Mouse (Mus musculus): ENCODE data around the gene Zfp410.

Zfp410 gene

DNA sequence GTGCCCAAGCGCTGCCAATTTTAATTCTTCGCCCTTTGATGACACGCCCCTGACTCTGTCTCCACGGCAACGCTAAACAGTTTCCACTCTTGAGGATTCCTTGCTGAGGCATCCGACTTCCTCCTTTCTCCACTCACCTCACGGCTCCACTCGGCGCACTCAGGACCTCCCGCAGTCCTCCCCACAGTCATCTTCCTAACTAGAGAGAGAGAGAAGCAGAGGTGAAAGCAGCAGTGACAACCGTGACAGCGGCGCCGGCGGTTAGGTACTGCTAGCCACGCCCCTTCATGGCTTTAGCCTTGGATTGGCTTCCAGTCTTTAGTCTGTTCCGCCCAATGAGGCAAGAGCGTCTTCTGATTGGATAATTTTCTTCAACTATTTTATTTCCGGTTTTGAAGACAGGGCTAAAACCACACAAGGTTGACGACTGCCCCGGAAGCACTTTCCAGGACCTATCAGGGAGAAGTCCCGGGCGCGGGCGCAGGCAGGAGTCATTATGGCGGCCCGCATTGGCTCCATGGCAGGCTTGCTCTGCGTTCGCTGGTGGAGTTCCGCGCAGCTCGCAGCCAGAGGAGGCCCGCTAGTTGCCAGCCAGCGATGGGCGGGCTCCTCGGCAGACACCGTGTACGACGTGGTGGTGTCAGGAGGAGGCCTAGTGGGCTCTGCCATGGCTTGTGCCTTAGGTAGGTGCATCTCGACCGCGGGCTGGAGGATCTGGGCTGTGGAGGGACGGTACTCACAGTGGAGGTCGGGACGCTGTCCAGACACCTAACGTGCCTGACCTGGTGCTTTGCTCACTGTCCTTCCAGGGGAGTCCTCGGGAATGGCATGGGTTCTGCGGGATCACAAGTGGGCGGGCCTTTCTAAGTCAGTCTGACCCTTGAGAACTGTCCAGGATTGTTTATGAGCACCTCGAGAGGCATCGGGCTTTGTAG is 45.2 kb downstream of the Zfp410 start, which contains the start of the genes Coq6 and Fam161b:
Gene Coq6 (plus strand): TSS at position 103 of the 935 bp plus-strand sequence.
Gene Fam161b (minus strand): TSS at position 279 of the 935 bp plus-strand sequence.
- DNase-seq (ENCODE audit: low read depth, low spot score): peak; percentile 97

- no peak for DNase-seq (ENCODE audit: low read depth, low spot score)
Observed at GRCm38 (mm10) chr12:84362872-84363271, 46.2 kb downstream of the Zfp410 start.

DNA sequence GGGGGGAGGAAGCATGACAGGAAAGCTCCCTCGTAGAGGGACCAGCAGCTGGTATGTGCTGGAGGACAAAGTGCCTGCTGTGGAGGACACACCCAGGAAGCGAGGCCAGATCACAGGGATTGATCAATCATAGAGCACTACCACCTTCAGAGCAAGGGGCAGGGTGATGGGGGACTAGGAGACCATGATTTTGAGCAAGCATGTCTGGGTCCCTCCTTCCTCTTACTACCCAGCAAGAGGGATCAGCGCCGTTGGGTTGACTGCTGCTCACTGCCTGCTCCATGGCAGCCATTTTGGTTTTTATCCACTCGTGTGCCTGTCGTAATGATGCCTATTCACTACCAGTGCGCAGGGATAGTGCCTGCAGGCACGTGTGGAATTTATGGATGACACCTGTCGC is 47.6 kb downstream of the Zfp410 start:
- DNase-seq (ENCODE audit: low read depth, low spot score): no peak

DNA sequence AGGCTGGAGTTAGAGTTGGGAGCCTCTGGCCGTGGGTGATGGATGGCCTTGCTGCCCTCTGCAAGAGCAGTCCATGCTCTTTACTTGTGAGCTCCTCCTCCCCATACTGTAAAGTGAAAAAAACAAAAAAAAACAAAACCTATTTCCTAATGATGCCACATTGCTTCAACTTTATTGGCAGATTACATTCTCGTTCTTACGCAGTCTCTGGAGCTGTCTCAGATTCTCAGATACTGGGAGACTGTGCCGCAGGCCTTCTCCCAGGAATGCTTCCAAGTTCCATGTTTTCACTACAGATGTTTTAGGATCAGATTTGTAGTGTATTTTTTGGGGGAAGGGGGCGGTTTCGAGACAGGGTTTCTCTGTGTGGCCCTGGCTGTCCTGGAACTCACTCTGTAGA is 48.5 kb downstream of the Zfp410 start:
- DNase-seq (ENCODE audit: low read depth, low spot score): no peak

GRCm38 (mm10) chr12:84366971-84367370 is 50.3 kb downstream of the Zfp410 start:
- no peak for DNase-seq (ENCODE audit: low read depth, low spot score)

- DNase-seq (ENCODE audit: low read depth, low spot score): no peak
Observed at GRCm38 (mm10) chr12:84371647-84372046, 55.0 kb downstream of the Zfp410 start.

DNA sequence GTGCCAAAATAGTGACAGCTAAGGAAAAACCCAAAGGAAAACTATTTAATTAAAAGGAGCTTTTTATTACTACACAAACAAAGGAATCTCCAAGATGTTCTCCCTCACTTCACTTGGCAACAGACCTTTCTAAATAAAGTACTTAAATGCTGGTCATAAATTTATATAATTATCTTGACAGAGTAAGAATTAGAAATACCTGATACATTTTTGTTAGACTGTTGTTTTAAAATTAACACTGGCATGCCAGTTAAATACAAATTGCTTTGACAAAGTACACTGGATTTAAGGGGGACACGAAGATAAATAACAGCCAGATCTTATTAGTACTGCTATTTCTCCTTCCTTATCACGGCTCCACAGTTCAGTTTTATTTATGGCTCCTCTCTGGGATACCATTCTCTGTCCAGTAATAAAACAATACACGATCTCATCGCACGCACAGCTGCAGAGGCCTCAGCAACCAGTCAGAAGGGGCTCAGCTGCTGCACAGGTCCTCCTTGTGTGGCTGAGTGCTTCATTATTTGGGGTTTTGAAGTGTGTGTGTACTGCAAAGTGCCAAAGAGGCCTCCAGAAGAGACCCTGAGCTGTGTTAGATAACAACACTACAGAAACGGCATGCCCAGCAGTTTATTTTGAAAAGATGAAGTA is 57.3 kb downstream of the Zfp410 start:
- DNase-seq (ENCODE audit: low read depth, low spot score): no peak

- DNase-seq (ENCODE audit: low read depth, low spot score): no peak
Observed at GRCm38 (mm10) chr12:84382369-84382768, 65.7 kb downstream of the Zfp410 start.

- DNase-seq (ENCODE audit: low read depth, low spot score): no peak
Observed at GRCm38 (mm10) chr12:84384644-84385081, 68.0 kb downstream of the Zfp410 start.

- DNase-seq (ENCODE audit: low read depth, low spot score): no peak
Observed at GRCm38 (mm10) chr12:84385408-84385807, 68.8 kb downstream of the Zfp410 start.

DNA sequence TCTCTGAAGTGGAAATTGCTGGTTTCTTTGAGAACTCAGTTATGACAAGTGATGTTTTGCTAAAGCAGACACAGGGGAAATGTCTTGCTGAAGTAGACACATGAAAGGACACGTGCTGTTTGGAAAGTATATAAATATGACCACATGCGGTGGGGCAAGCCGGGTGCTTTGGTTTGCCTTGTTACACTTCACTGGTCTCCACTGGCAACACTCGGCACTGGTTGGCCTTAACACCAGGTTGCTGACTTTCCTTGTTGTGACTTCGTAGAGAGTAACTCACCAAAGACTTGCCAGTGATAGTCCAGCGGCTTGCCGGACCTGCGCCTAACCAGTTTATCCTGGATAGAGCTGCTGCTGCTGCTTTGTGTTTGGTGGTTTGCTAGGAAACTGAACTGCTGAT is 71.4 kb downstream of the Zfp410 start:
- DNase-seq (ENCODE audit: low read depth, low spot score): no peak

DNA sequence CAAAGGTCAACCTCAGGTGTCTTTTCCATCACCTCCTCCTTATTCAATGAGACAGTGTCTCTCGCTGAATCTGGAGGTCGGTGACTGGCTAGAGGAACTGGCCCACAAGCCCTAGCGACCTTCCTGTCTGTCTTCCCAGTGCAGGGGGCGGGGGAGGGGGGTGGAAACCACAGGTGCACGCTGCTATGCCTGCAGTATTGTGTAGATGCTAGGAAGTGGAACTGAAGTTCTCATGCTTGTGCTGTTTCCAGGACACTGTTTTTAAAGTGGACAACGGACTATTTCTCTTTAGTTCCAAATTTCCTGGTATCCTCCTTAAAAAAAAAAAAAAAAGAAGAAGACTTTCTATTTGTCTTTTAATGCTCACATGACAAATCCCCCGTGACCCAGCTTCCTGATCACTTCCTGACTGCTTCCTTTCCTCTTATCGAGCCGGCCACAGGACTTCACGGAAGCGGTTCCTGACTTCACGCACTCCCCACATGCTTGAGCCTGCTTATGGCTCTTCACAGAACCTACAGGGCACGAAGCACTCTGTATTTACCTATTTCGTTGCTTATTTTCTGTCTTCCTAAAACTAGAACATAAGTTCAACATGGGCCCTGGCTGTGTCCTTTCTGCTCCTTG is 72.2 kb downstream of the Zfp410 start:
- no peak for DNase-seq (ENCODE audit: low read depth, low spot score)

- no peak for DNase-seq (ENCODE audit: low read depth, low spot score)
Observed at GRCm38 (mm10) chr12:84390336-84390735, 73.7 kb downstream of the Zfp410 start.

- DNase-seq (ENCODE audit: low read depth, low spot score): no peak
Observed at GRCm38 (mm10) chr12:84392681-84393080, 76.0 kb downstream of the Zfp410 start.
